9 mouse cellular contexts compared by ENCODE assay signal in genomic region chr2:136720235-136720634, GRCm38 (mm10). TPM values are rescaled to one million over a fixed set of nuclear protein-coding genes. Genes with fewer than 3 reads are reported as not detected.
DNase-seq lines count a peak whose midpoint lies in the region; ATAC-seq lines count a peak whose summit lies in the region.
"Had no signal": no experiment of that assay in that cellular context is flagged by ENCODE, and none has a peak within 500 bp of the region (broad histone marks: within the 10 kb centered on the region; RNA-seq: fewer than 3 reads in every experiment).

No protein-coding gene starts in this region.

- no peak overlapping the region for H3K27ac ChIP-seq in forebrain, embryonic 12.5 days
- no peak overlapping the region for H3K27ac ChIP-seq in forebrain, embryonic 13.5 days
- no peak overlapping the region for H3K27ac ChIP-seq in midbrain, embryonic 14.5 days (replicated peaks; ENCODE audit: low read depth, low read length)
- H3K27ac ChIP-seq in midbrain, embryonic 15.5 days, result no peak overlapping the region
- H3K27ac ChIP-seq: liver, embryonic 15.5 days had no signal

- no peaks in the 10 kb centered on the region for H3K36me3 ChIP-seq in forebrain, embryonic 12.5 days (replicated peaks)
- no peaks in the 10 kb centered on the region for H3K36me3 ChIP-seq in forebrain, embryonic 13.5 days (ENCODE audit: poor library complexity, severe bottlenecking)
- H3K36me3 ChIP-seq in midbrain, embryonic 14.5 days (ENCODE audit: control insufficient read depth, insufficient read depth, low read length), result no peaks in the 10 kb centered on the region
- no peaks in the 10 kb centered on the region for H3K36me3 ChIP-seq in midbrain, embryonic 15.5 days (replicated peaks)
- H3K36me3 ChIP-seq: liver, embryonic 15.5 days had no signal

- no peaks in the 10 kb centered on the region for H3K9me3 ChIP-seq in forebrain, embryonic 12.5 days
- H3K9me3 ChIP-seq in forebrain, embryonic 13.5 days (replicated peaks), result no peaks in the 10 kb centered on the region
- H3K9me3 ChIP-seq in midbrain, embryonic 14.5 days (ENCODE audit: control insufficient read depth, low read length), result no peaks in the 10 kb centered on the region
- no peaks in the 10 kb centered on the region for H3K9me3 ChIP-seq in midbrain, embryonic 15.5 days
- H3K9me3 ChIP-seq: liver, embryonic 15.5 days had no signal

- H3K4me2 ChIP-seq in forebrain, embryonic 12.5 days, result no peak overlapping the region
- H3K4me2 ChIP-seq in forebrain, embryonic 13.5 days, result no peak overlapping the region
- no peak overlapping the region for H3K4me2 ChIP-seq in midbrain, embryonic 14.5 days (ENCODE audit: low read length)
- no peak overlapping the region for H3K4me2 ChIP-seq in midbrain, embryonic 15.5 days
- H3K4me2 ChIP-seq: liver, embryonic 15.5 days had no signal

- no peak overlapping the region for H3K9ac ChIP-seq in forebrain, embryonic 12.5 days
- no peak overlapping the region for H3K9ac ChIP-seq in forebrain, embryonic 13.5 days
- H3K9ac ChIP-seq in midbrain, embryonic 14.5 days (replicated peaks; ENCODE audit: low read length), result no peak overlapping the region
- H3K9ac ChIP-seq in midbrain, embryonic 15.5 days, result no peak overlapping the region
- H3K9ac ChIP-seq: liver, embryonic 15.5 days had no signal

- no peak overlapping the region for H3K4me3 ChIP-seq in forebrain, embryonic 12.5 days (replicated peaks)
- H3K4me3 ChIP-seq in forebrain, embryonic 13.5 days, result no peak overlapping the region
- no peak overlapping the region for H3K4me3 ChIP-seq in midbrain, embryonic 14.5 days (replicated peaks; ENCODE audit: low read depth, low read length)
- H3K4me3 ChIP-seq in midbrain, embryonic 15.5 days, result no peak overlapping the region
- H3K4me3 ChIP-seq: liver, embryonic 15.5 days had no signal

- DNase-seq in midbrain, embryonic 14.5 days, result peak; percentile 53
- peak; percentile 86 to 88 for DNase-seq in cerebellum, postnatal 10 days
- peak; percentile 66 for DNase-seq in kidney, postnatal 10 days
- DNase-seq in ovary, postnatal 36 days (ENCODE audit: low spot score), result peak; percentile 55

- no peaks in the 10 kb centered on the region for H3K4me1 ChIP-seq in forebrain, embryonic 12.5 days
- no peaks in the 10 kb centered on the region for H3K4me1 ChIP-seq in forebrain, embryonic 13.5 days
- no peaks in the 10 kb centered on the region for H3K4me1 ChIP-seq in midbrain, embryonic 14.5 days (ENCODE audit: control insufficient read depth, insufficient read depth, low read length)
- H3K4me1 ChIP-seq in midbrain, embryonic 15.5 days, result peaks cover 8% of the 10 kb centered on the region; the same call in 1 of the 2 replicates
- H3K4me1 ChIP-seq: liver, embryonic 15.5 days had no signal

- WGBS in forebrain, embryonic 12.5 days, result 34% methylated on average over 4 of the region's 4 CpGs
- 28% methylated on average over 4 of the region's 4 CpGs for WGBS in forebrain, embryonic 13.5 days
- WGBS in midbrain, embryonic 14.5 days, result 34% methylated on average over 4 of the region's 4 CpGs
- WGBS in midbrain, embryonic 15.5 days, result 32% methylated on average over 4 of the region's 4 CpGs

- ATAC-seq in forebrain, embryonic 12.5 days (ENCODE audit: low FRiP score), result peak; percentile 61; the same call in 1 of the 2 replicates
- no peak for ATAC-seq in forebrain, embryonic 13.5 days
- ATAC-seq in midbrain, embryonic 14.5 days (ENCODE audit: low FRiP score, low TSS enrichment), result no peak
- ATAC-seq in midbrain, embryonic 15.5 days (replicated peaks), result no peak
- ATAC-seq in granulocyte monocyte progenitor cell, adult 5-6 weeks (replicated peaks; ENCODE audit: poor library complexity, severe bottlenecking), result no peak; the same call in 1 of the 2 replicates

- H3K27me3 ChIP-seq in forebrain, embryonic 12.5 days, result no peaks in the 10 kb centered on the region
- no peaks in the 10 kb centered on the region for H3K27me3 ChIP-seq in forebrain, embryonic 13.5 days
- no peaks in the 10 kb centered on the region for H3K27me3 ChIP-seq in midbrain, embryonic 14.5 days (ENCODE audit: control insufficient read depth, insufficient read depth, low read length)
- H3K27me3 ChIP-seq in midbrain, embryonic 15.5 days (replicated peaks), result no peaks in the 10 kb centered on the region
- H3K27me3 ChIP-seq: liver, embryonic 15.5 days had no signal

RNA-seq across cellular contexts. Expression of gene Snap25, which starts 7.0 kb away (rescaled TPM):
- 32.0 and 37.7 TPM in 2 replicates for polyA plus RNA-seq in forebrain, embryonic 12.5 days (2016; fragmentation: Nextera tagmentation; extraction: Ambion mirVana)
- polyA plus RNA-seq in forebrain, embryonic 13.5 days (2015; fragmentation: Nextera tagmentation; extraction: Ambion mirVana), result 51.6 and 53.4 TPM in 2 replicates
- 125 and 138 TPM in 2 replicates for polyA plus RNA-seq in midbrain, embryonic 14.5 days (2014; fragmentation: Nextera tagmentation; extraction: Ambion mirVana)
- polyA plus RNA-seq in midbrain, embryonic 15.5 days (2015; fragmentation: Nextera tagmentation; extraction: Ambion mirVana), result 148 and 162 TPM in 2 replicates
- not detected in 2 replicates for total RNA-seq in granulocyte monocyte progenitor cell, adult 5-6 weeks (2014; fragmentation: Nextera tagmentation)
- total RNA-seq in granulocyte monocyte progenitor cell, adult 5-6 weeks (2017), result not detected in 2 replicates
